Mouse (Mus musculus) liver, adult 2 months (tissue): Measurements from ENCODE around the gene Cd200. TPM values are rescaled to one million over a fixed set of nuclear protein-coding genes. Genes with fewer than 3 reads are reported as not detected.

ENCODE experiments used
- DNase-seq: peaks from one replicate; pipeline ENCODE4 v3.0.0-alpha.2; 2011; ENCODE audit warnings: low read depth, low spot score; ENCODE audit errors: extremely low read depth
- H3K27ac ChIP-seq: fragments of 200-500 bp; replicated peaks from 2 replicates; pipeline ENCODE4 v1.5.1; 2012; ENCODE audit warnings: low read depth, mild to moderate bottlenecking, control low read depth, inconsistent platforms, low read length; ENCODE audit not compliant: insufficient read depth
- H3K27me3 ChIP-seq: fragments of 200-500 bp; 2 replicates; pipeline ENCODE4 v1.6.1; 2012; ENCODE audit warnings: mild to moderate bottlenecking, moderate library complexity, low read length, inconsistent platforms; ENCODE audit not compliant: control insufficient read depth, insufficient read depth
- H3K36me3 ChIP-seq: fragments of 200-500 bp; 2 replicates; pipeline ENCODE4 v1.6.1; 2012; ENCODE audit warnings: low read length, inconsistent platforms; ENCODE audit not compliant: control insufficient read depth, insufficient read depth
- H3K4me1 ChIP-seq: fragments of 200-500 bp; 2 replicates; pipeline ENCODE4 v1.6.1; 2011; ENCODE audit warnings: low read length; ENCODE audit not compliant: control insufficient read depth, insufficient read depth
- H3K4me3 ChIP-seq: fragments of 200-500 bp; 2 replicates; pipeline ENCODE4 v1.5.1; 2011; ENCODE audit warnings: low read depth, mild to moderate bottlenecking, control low read depth, low read length, moderate library complexity; ENCODE audit not compliant: insufficient read depth
- H3K79me2 ChIP-seq: fragments of 200-500 bp; 2 replicates; pipeline ENCODE4 v1.6.1; 2012; ENCODE audit warnings: inconsistent platforms, mild to moderate bottlenecking, low read length, moderate library complexity; ENCODE audit not compliant: control insufficient read depth, insufficient read depth
- H3K9ac ChIP-seq: fragments of 200-500 bp; 2 replicates; pipeline ENCODE4 v1.6.1; 2012; ENCODE audit warnings: low read depth, mild to moderate bottlenecking, control low read depth, inconsistent platforms, low read length
- CTCF ChIP-seq: fragments of 200-500 bp; IDR thresholded peaks from 2 replicates; pipeline ENCODE4 v1.5.1; 2011; ENCODE audit warnings: low read depth, low read length, control low read depth
- POLR2A ChIP-seq: fragments of 200-500 bp; IDR thresholded peaks from 2 replicates; pipeline ENCODE4 v1.6.1; 2011; ENCODE audit warnings: low read length, control low read depth; ENCODE audit not compliant: insufficient read depth; ENCODE audit errors: extremely low read depth
- WGBS: fragments of 180-500 bp; shearing (Covaris S2); methylation state at CpG from one replicate; pipeline ENCODE4 v1.1.7; 2018; 5-methylcytosine and 5-hydroxymethylcytosine counted together
- polyA plus RNA-seq: library from polyadenylated mRNA; depleted of rRNA; stranded (reverse); fragments of >200 nt; gene quantifications from 2 replicates; pipeline ENCODE4 v1.2.3, GENCODE M21; 2012; rRNA removed
- total RNA-seq: library from RNA; depleted of rRNA; stranded (reverse); fragments of >200 nt; gene quantifications from 2 replicates; pipeline ENCODE4 v1.2.3, GENCODE M21; 2014; rRNA removed

Gene Cd200
- total and polyA plus RNA-seq, 2 experiments = 0.86 to 1.0 TPM

- no peak overlapping the region for H3K27ac ChIP-seq
Observed at GRCm38 (mm10) chr16:45344879-45345278, 64.0 kb downstream of the Cd200 start.

DNA sequence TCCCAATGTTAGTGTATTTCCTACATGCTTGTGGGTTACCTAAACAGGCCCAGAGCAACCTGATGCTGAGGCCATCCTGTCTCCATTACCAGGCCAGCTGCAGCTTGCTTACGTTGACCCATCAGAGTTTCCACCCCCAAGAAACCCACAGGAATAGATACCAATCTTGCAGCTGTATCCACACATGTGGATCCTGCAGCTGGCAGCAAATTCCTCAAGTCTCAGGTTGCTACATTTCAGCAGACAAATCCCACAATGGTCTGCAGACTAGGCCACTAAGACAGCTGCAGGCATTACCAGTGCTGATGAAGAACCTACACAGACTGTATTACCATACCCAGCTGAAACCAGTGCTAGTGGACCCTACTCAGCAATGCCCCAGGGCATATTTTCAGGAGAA, 72.4 kb downstream of the Cd200 start:
- Histone ChIP-seq H3K36me3 (no peaks in the 10 kb centered on the region), H3K4me1 (no peaks in the 10 kb centered on the region), H3K27me3 (no peaks in the 10 kb centered on the region), H3K4me3 (no peak overlapping the region), H3K27ac (no peak overlapping the region), H3K9ac (no peak overlapping the region), H3K79me2 (no peaks in the 10 kb centered on the region)
- no peak for DNase-seq
- TF ChIP-seq POLR2A (no peak), CTCF (no peak)
- 92% methylated on average over 1 of the region's 1 CpGs for WGBS

More at GRCm38 (mm10) chr16:45344879-45345278, 64.0 kb downstream of the Cd200 start:
- TF ChIP-seq CTCF (no peak), POLR2A (no peak)
- Histone ChIP-seq H3K36me3 (no peaks in the 10 kb centered on the region), H3K27me3 (no peaks in the 10 kb centered on the region), H3K79me2 (no peaks in the 10 kb centered on the region), H3K4me1 (no peaks in the 10 kb centered on the region), H3K9ac (no peak overlapping the region), H3K4me3 (no peak overlapping the region)
- 73% methylated on average over 2 of the region's 2 CpGs for WGBS
- DNase-seq = no peak

DNA sequence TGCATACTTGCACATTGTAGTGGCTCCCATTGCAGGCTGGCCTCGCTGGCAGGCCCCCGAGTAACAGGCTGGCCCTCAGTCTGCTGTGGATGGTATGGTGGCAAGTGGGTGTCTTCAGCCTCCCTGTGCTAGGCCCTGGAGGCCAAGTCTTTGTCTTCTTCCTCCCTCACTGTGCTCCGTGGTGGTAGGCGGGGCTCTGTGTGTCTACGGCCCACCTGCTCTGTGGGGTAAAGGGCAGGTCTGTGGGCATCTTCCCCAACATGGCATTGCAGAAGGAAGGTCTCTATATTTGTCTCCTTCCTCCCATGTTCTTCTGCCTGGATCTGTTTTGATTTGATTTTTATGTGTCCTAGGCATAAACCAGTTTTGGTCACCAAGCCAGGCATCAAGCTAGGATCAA, 74.0 kb downstream of the Cd200 start:
- Histone ChIP-seq H3K36me3 (no peaks in the 10 kb centered on the region), H3K4me1 (no peaks in the 10 kb centered on the region), H3K79me2 (no peaks in the 10 kb centered on the region), H3K4me3 (no peak overlapping the region), H3K27me3 (no peaks in the 10 kb centered on the region), H3K9ac (no peak overlapping the region), H3K27ac (no peak overlapping the region)
- WGBS = 79% methylated on average over 5 of the region's 5 CpGs
- DNase-seq = no peak
- TF ChIP-seq POLR2A (no peak), CTCF (no peak)

- H3K36me3 ChIP-seq = no peaks in the 10 kb centered on the region
- H3K27me3 ChIP-seq = no peaks in the 10 kb centered on the region
- no peaks in the 10 kb centered on the region for H3K4me1 ChIP-seq
- H3K4me3 ChIP-seq = no peak overlapping the region
- 81% methylated on average over 2 of the region's 2 CpGs for WGBS
- no peak for DNase-seq
- H3K79me2 ChIP-seq = no peaks in the 10 kb centered on the region
- TF ChIP-seq POLR2A (no peak), CTCF (no peak)
- H3K27ac ChIP-seq = no peak overlapping the region
- no peak overlapping the region for H3K9ac ChIP-seq
Observed at GRCm38 (mm10) chr16:45334376-45334765, 74.5 kb downstream of the Cd200 start.

DNA sequence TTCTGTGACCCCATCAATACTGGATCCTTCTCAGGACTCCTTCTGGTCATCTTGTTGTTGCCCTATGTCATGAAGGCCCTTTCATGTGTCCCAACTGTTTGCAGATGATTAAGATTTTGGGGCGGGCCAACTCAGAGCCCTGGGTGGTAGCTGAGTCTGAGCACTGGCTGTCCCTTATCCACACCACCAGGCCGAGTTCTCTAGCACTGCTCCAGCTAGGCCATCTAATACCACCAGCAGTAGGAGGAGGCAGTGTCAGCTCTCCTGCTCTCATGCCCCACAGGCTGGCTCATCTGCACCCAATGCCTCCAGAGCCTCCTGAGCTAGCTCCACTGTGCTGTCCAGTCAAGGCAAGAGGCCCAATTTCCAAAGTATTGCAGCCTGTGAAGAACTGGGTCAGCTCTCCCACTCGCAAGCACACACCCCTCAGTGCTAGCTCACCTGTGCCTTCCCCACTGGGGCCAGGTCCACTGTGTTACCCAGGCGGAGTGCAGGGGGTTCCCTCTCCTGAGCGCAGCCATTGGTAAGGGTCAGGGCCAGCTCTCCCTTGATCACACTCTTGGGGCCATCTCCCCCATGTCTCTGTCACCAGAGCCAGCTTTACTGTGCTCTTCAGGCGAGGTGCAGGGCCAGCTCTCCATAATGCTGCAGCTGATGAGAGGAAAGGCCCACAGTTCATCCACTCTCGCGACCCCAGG, 75.0 kb downstream of the Cd200 start:
- no peak for DNase-seq
- Histone ChIP-seq H3K27me3 (no peaks in the 10 kb centered on the region), H3K36me3 (no peaks in the 10 kb centered on the region), H3K79me2 (no peaks in the 10 kb centered on the region), H3K27ac (no peak overlapping the region), H3K9ac (no peak overlapping the region), H3K4me1 (no peaks in the 10 kb centered on the region), H3K4me3 (no peak overlapping the region)
- no peak for TF ChIP-seq CTCF
- no peak for TF ChIP-seq POLR2A
- WGBS = 88% methylated on average over 8 of the region's 8 CpGs

DNA sequence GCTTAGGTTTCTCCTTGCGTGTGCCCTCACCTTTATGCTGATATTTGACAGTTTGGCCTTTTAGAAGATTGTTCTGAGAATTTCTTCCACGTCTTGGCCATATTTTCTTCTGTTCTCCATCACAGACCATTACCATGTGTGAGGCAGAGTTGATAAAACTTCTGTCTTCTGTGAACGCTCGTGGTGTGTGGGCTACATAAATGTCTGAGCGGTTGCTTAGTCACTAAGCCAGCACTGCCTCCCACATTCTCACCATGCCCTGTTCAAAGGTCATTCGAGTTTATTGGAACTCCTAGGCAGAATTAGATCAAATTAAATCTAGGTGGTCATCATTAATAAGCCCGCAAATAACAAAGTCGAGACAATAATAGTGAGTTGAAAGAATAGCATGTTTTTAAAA, 76.3 kb downstream of the Cd200 start:
- no peak for TF ChIP-seq CTCF
- no peak for TF ChIP-seq POLR2A
- H3K36me3 ChIP-seq = no peaks in the 10 kb centered on the region
- H3K4me3 ChIP-seq = no peak overlapping the region
- no peak for DNase-seq
- no peaks in the 10 kb centered on the region for H3K79me2 ChIP-seq
- 83% methylated on average over 8 of the region's 8 CpGs for WGBS
- no peaks in the 10 kb centered on the region for H3K27me3 ChIP-seq
- no peak overlapping the region for H3K9ac ChIP-seq
- no peak overlapping the region for H3K27ac ChIP-seq
- H3K4me1 ChIP-seq = no peaks in the 10 kb centered on the region

Other genes starting within 250 kb of the Cd200 start
- gene Btla, start 184.7 kb downstream of the Cd200 start, total RNA-seq = 0.92 and 2.1 TPM in 2 replicates
- 0.16 and 0.31 TPM in 2 replicates for gene Btla, start 184.7 kb downstream of the Cd200 start, polyA plus RNA-seq
- gene Gm609, start 83.9 kb upstream of the Cd200 start, total RNA-seq = 0.46 and 0.74 TPM in 2 replicates
- 0.04 and 0.07 TPM in 2 replicates for gene Gm609, start 83.9 kb upstream of the Cd200 start, polyA plus RNA-seq
- not detected in 2 replicates for gene Gm17783, start 123.0 kb upstream of the Cd200 start, total RNA-seq
- gene Gm17783, start 123.0 kb upstream of the Cd200 start, polyA plus RNA-seq = not detected in 2 replicates
- gene Slc9c1, start 126.3 kb upstream of the Cd200 start, total RNA-seq = not detected in 2 replicates
- not detected in 2 replicates for gene Slc9c1, start 126.3 kb upstream of the Cd200 start, polyA plus RNA-seq
- 0.09 and 0.20 TPM in 2 replicates for gene Gcsam, start 201.3 kb upstream of the Cd200 start, total RNA-seq
- 0.05 and 0.15 TPM in 2 replicates for gene Gcsam, start 201.3 kb upstream of the Cd200 start, polyA plus RNA-seq
- gene BC016579, start 245.0 kb upstream of the Cd200 start, total RNA-seq = 0.13 and 0.18 TPM in 2 replicates
- gene BC016579, start 245.0 kb upstream of the Cd200 start, polyA plus RNA-seq = 0.04 TPM in 1 of 2 replicates, not detected in the other